Mouse (Mus musculus): ENCODE measurements at regions not wholly inside any gene's neighbourhood (a gene's known extent, or its start where the extent isn't known, plus 50 kb on each side); places are given as distances from the start of the nearest gene placed in this dataset.

DNA sequence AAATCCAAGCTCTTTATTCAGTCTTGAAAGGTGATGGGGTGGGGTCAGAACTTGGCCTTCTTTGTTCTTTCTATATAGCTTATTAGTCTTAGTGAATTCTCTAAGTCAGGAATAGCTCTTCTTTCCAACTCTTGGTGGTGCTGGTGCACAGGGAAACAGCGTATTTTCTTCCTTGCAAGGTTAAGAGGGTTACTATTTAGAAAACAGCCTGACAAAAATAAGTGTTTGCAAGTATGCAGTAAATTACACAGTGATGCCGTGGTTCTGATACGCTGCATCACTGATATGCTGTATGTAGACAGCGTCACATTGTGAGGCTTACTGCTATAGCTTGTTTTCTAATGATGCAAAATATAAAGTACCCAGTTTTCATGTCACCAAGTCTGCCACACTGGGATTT is 78.1 kb upstream of the Fam98a start:
- no peak overlapping the region for H3K27ac ChIP-seq
- H3K4me3 ChIP-seq (replicated peaks) = no peak overlapping the region
- DNase-seq (no peak), ATAC-seq (ENCODE audit: low read depth) (no peak)
- no peaks in the 10 kb centered on the region for H3K27me3 ChIP-seq
- H3K4me2 ChIP-seq = no peak overlapping the region
- no peaks in the 10 kb centered on the region for H3K36me3 ChIP-seq
- WGBS (ENCODE audit: insufficient replicate concordance) = 65% methylated on average over 4 of the region's 4 CpGs
- H3K4me1 ChIP-seq (replicated peaks) = no peaks in the 10 kb centered on the region
- H3K9ac ChIP-seq = no peak overlapping the region
- no peaks in the 10 kb centered on the region for H3K9me3 ChIP-seq (replicated peaks)

DNA sequence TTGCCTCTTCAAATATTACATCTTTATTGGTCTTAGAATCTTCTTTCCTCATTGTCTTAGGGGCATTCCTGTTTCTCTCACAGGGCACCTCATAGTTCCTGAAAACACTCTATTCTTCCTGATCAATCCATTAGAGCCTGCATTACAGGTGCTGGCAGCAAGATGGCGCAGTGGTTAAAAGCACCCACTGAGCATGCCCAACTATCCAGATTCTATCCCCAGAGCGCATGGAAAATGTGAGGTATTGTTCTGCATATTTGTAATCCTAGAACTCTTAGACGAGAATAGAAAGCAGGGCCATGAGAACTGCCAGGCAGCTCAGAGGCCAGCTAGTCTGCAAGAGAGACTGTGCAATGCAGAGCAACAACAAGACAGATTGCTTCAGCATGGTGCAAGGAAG is 67.7 kb upstream of the Fam98a start:
- 59% methylated on average over 3 of the region's 3 CpGs for WGBS (ENCODE audit: insufficient replicate concordance)
- no peak for ATAC-seq (ENCODE audit: low read depth)
- Histone ChIP-seq H3K27ac (no peak overlapping the region), H3K9me3 (replicated peaks) (no peaks in the 10 kb centered on the region), H3K36me3 (no peaks in the 10 kb centered on the region), H3K4me2 (no peak overlapping the region), H3K27me3 (no peaks in the 10 kb centered on the region), H3K4me3 (replicated peaks) (no peak overlapping the region), H3K9ac (no peak overlapping the region), H3K4me1 (replicated peaks) (no peaks in the 10 kb centered on the region)
- DNase-seq = no peak

DNA sequence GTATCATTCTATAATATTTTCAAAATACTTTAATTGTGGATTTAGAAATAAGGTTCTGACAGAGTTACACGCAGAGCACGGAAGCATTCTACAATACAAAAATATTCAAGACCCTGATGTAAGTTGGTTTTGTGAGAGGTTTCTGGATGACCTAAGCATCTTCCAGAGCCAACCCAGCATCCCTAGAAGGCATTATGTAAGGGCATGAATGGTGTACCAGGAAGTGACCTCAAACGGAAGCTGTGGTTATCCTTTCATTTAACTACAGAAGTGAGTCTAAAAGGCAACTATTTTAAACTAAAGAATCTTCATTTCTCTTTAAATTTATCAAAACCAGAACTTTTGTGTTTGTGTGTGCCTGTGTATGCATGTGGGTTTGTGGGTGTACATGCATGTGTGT is 66.8 kb upstream of the Fam98a start:
- no peak for DNase-seq
- whole genome bisulfite sequencing (ENCODE audit: insufficient replicate concordance) = 73% methylated on average over 3 of the region's 3 CpGs
- no peak overlapping the region for H3K4me3 ChIP-seq (replicated peaks)
- no peaks in the 10 kb centered on the region for H3K36me3 ChIP-seq
- no peak overlapping the region for H3K27ac ChIP-seq
- H3K4me2 ChIP-seq = no peak overlapping the region
- no peaks in the 10 kb centered on the region for H3K27me3 ChIP-seq
- H3K4me1 ChIP-seq (replicated peaks) = no peaks in the 10 kb centered on the region
- no peak for ATAC-seq (ENCODE audit: low read depth)
- H3K9ac ChIP-seq = no peak overlapping the region
- H3K9me3 ChIP-seq (replicated peaks) = no peaks in the 10 kb centered on the region

DNA sequence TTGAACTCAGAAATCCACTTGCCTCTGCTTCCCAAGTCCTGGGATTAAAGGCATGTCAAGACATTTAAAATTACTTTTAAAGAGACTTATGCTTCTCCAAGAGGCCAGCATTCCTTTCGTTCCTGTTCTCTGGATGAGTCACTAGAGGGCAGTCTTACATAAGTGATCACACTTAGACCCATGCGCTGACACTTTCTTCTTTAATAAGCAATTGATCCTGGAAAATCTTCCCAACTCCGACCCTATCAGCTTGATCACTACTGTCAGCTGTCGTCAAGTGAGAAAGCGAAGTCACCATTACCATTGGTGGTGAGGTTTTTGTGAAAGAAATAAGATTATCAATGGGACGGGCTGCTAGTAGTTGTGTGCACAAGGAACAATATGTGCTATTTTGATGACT is 65.5 kb upstream of the Fam98a start:
- DNase-seq (no peak), ATAC-seq (ENCODE audit: low read depth) (no peak)
- H3K9me3 ChIP-seq (replicated peaks) = no peaks in the 10 kb centered on the region
- no peak overlapping the region for H3K27ac ChIP-seq
- no peak overlapping the region for H3K4me2 ChIP-seq
- no peak overlapping the region for H3K4me3 ChIP-seq (replicated peaks)
- H3K9ac ChIP-seq = no peak overlapping the region
- WGBS (ENCODE audit: insufficient replicate concordance) = 20% methylated on average over 6 of the region's 6 CpGs
- H3K4me1 ChIP-seq (replicated peaks) = no peaks in the 10 kb centered on the region
- no peaks in the 10 kb centered on the region for H3K27me3 ChIP-seq
- H3K36me3 ChIP-seq = no peaks in the 10 kb centered on the region

DNA sequence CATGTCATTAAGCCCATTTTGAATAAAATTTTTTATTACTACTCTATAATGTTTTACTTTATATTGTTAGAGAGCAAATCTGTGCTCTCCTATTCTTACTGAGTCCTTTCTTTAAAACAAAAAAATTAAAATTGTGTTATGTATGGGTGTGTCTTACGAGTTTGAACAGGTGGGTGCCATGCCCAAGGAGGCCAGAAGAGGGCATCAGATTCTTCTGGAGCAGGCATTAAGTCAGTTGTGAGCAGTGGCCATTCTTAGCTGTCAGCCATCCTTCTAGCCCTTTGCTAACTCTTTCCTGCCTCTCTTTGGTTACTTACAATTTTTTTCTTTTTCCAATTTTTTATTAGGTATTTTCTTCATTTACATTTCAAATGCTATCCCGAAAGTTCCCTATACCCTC is 63.6 kb upstream of the Fam98a start:
- H3K9ac ChIP-seq = no peak overlapping the region
- no peak for DNase-seq
- no peaks in the 10 kb centered on the region for H3K9me3 ChIP-seq (replicated peaks)
- no peak overlapping the region for H3K27ac ChIP-seq
- 51% methylated on average over 2 of the region's 2 CpGs for WGBS (ENCODE audit: insufficient replicate concordance)
- no peaks in the 10 kb centered on the region for H3K4me1 ChIP-seq (replicated peaks)
- no peak for ATAC-seq (ENCODE audit: low read depth)
- H3K4me3 ChIP-seq (replicated peaks) = no peak overlapping the region
- H3K4me2 ChIP-seq = no peak overlapping the region
- no peaks in the 10 kb centered on the region for H3K27me3 ChIP-seq
- H3K36me3 ChIP-seq = no peaks in the 10 kb centered on the region

DNA sequence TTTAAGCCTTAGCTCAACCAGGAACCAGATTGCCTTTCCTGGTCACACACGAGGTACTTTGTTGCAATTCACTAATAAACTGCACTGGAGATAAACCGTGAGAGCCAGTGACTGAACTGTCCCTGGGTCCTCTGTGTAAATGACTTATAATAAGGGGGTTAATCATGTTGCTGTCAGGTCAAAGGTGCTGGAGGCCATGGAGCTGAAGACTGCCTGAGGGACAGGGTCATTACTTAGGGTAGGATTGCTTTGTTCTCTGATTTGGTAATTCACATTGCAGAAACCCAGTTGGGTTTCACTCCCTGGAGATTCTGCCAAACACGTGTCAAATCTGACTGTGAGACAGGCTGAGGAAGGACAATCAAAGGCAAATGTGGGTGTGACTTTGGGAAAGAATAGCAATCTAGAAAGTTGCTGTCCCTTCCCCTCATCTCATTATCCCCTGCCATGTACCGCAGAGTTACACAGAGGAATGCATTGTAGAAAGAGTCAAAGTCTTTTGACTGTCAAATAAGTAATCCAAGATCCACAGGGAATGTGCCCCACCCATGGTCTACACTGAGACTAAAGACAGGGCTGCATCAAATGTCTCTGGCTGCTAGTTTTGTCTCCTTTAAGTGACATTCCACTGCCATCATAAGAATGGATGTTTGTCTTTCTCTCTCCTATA is 51.8 kb upstream of the Fam98a start:
- H3K27me3 ChIP-seq = no peaks in the 10 kb centered on the region
- DNase-seq (no peak), ATAC-seq (ENCODE audit: low read depth) (no peak)
- H3K9me3 ChIP-seq (replicated peaks) = no peaks in the 10 kb centered on the region
- no peak overlapping the region for H3K27ac ChIP-seq
- H3K4me3 ChIP-seq (replicated peaks) = no peak overlapping the region
- no peaks in the 10 kb centered on the region for H3K36me3 ChIP-seq
- no peak overlapping the region for H3K4me2 ChIP-seq
- no peaks in the 10 kb centered on the region for H3K4me1 ChIP-seq (replicated peaks)
- no peak overlapping the region for H3K9ac ChIP-seq
- WGBS (ENCODE audit: insufficient replicate concordance) = 36% methylated on average over 4 of the region's 4 CpGs
